Mouse (Mus musculus): Measurements from ENCODE around the gene Kif23.

Gene Kif23

GRCm38 (mm10) chr9:61906912-61907311, 39.7 kb downstream of the Kif23 start:
- in situ Hi-C loops (cut with MseI, MboI), result no loop called here

- in situ Hi-C loops (cut with MseI, MboI), result no loop called here
These were observed 41.0 kb downstream of the Kif23 start for GRCm38 (mm10) chr9:61905576-61905975.

GRCm38 (mm10) chr9:61904201-61904600, 42.4 kb downstream of the Kif23 start:
- in situ Hi-C loops (cut with MseI, MboI), result no loop called here

GRCm38 (mm10) chr9:61902445-61902844, 44.1 kb downstream of the Kif23 start:
- in situ Hi-C loops (cut with MseI, MboI), result no loop called here

GRCm38 (mm10) chr9:61901574-61901973, 45.0 kb downstream of the Kif23 start:
- in situ Hi-C loops (cut with MseI, MboI), result no loop called here

GRCm38 (mm10) chr9:61899804-61900203, 46.8 kb downstream of the Kif23 start:
- in situ Hi-C loops (cut with MseI, MboI), result loop anchor here (5.0 to 25.0 kb wide), 3 partner anchors 178 to 863 kb away; no protein-coding TSS in a partner anchor

- in situ Hi-C loops (cut with MseI, MboI), result loop anchor here (5.0 to 25.0 kb wide), 3 partner anchors 176 to 861 kb away; no protein-coding TSS in a partner anchor
These were observed 48.2 kb downstream of the Kif23 start for GRCm38 (mm10) chr9:61898401-61898800.

- in situ Hi-C loops (cut with MseI, MboI), result loop anchor here (5.0 to 25.0 kb wide), 3 partner anchors 173 to 858 kb away; no protein-coding TSS in a partner anchor
These were observed 51.6 kb downstream of the Kif23 start for GRCm38 (mm10) chr9:61895014-61895413.

- in situ Hi-C loops (cut with MseI, MboI), result loop anchor here in 1 of 2 experiments (25.0 kb wide), 2 partner anchors 178 to 853 kb away; no protein-coding TSS in a partner anchor
These were observed 56.7 kb downstream of the Kif23 start for GRCm38 (mm10) chr9:61889855-61890254.

GRCm38 (mm10) chr9:61887661-61888379, 58.8 kb downstream of the Kif23 start:
- in situ Hi-C loops (cut with MseI, MboI), result loop anchor here in 1 of 2 experiments (25.0 kb wide), 2 partner anchors 176 to 851 kb away; no protein-coding TSS in a partner anchor

GRCm38 (mm10) chr9:61885964-61886363, 60.6 kb downstream of the Kif23 start:
- in situ Hi-C loops (cut with MseI, MboI), result loop anchor here in 1 of 2 experiments (25.0 kb wide), 2 partner anchors 174 to 849 kb away; no protein-coding TSS in a partner anchor

GRCm38 (mm10) chr9:61884936-61885335, 61.6 kb downstream of the Kif23 start:
- in situ Hi-C loops (cut with MseI, MboI), result loop anchor here in 1 of 2 experiments (25.0 kb wide), 2 partner anchors 173 to 848 kb away; no protein-coding TSS in a partner anchor

GRCm38 (mm10) chr9:61884375-61884774, 62.2 kb downstream of the Kif23 start:
- in situ Hi-C loops (cut with MseI, MboI), result loop anchor here in 1 of 2 experiments (25.0 kb wide), 2 partner anchors 172 to 847 kb away; no protein-coding TSS in a partner anchor

- in situ Hi-C loops (cut with MseI, MboI), result loop anchor here in 1 of 2 experiments (25.0 kb wide), 2 partner anchors 170 to 845 kb away; no protein-coding TSS in a partner anchor
These were observed 64.4 kb downstream of the Kif23 start for GRCm38 (mm10) chr9:61882179-61882578.

GRCm38 (mm10) chr9:61878889-61879288, 67.7 kb downstream of the Kif23 start:
- in situ Hi-C loops (cut with MseI, MboI), result loop anchor here in 1 of 2 experiments (25.0 kb wide), 2 partner anchors 167 to 842 kb away; no protein-coding TSS in a partner anchor

- in situ Hi-C loops (cut with MseI, MboI), result loop anchor here in 1 of 2 experiments (25.0 kb wide), 2 partner anchors 165 to 840 kb away; no protein-coding TSS in a partner anchor
These were observed 69.0 kb downstream of the Kif23 start for GRCm38 (mm10) chr9:61877373-61878112.

- in situ Hi-C loops (cut with MseI, MboI), result no loop called here
These were observed 73.2 kb downstream of the Kif23 start for GRCm38 (mm10) chr9:61873325-61873724.

- in situ Hi-C loops (cut with MseI, MboI), result no loop called here
These were observed 74.2 kb downstream of the Kif23 start for GRCm38 (mm10) chr9:61872246-61872941.

- in situ Hi-C loops (cut with MseI, MboI), result no loop called here
These were observed 74.7 kb downstream of the Kif23 start for GRCm38 (mm10) chr9:61871839-61872238.

GRCm38 (mm10) chr9:61867659-61868058, 78.9 kb downstream of the Kif23 start:
- in situ Hi-C loops (cut with MseI, MboI), result no loop called here
